Mouse (Mus musculus): ENCODE measurements around the gene Spata21. TPM values are rescaled to one million over a fixed set of nuclear protein-coding genes. Genes with fewer than 3 reads are reported as not detected.

The Spata21 gene
- polyA plus RNA-seq, 1 experiment from 2014 or later, result 0.53 TPM

DNA sequence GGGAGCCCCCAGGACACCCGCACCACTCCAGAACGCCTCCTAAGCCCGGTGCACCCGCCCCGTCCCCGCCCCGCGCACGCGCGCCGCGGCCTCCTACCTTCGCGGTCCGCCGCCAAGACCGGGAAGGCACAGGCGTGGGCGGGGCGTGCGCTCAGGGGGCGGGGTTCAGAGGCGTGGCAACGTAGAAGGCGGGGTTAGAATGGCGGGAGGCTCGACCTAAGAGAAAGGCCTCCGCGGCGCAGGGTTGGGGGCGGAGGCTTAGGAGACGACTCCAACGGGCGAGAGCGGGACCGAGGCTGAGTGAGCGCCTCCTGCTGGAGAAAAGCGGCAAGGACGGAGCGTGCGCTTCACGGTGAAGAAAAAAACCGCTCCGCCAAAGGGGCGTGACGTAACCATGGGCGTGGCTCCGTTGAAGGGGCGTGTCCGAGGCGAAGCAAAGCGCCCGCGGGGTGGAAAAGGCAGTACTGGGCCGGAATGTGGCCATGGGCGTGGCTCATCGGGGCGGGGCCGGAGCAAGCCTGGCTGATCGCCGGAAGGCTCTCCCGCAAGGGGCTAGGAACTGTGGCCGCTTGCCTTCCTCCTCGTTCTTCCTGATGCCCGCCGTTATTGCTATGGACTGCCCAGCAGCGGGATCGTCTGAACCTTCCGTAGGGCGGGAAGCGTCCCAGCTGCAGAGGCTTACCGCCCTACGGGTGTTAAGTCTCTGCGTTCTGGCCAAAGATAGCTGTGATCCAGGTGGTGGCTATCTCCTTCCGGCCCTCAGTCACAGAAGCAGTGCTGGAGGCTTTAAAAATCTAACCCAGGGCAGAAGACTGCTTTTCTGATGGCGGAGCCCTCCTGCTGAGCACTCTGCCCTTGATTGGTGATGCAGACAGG is 27.5 kb upstream of the Spata21 start, which contains the start of gene Crocc:
Gene Crocc, minus strand, starts transcription at position 125 of the 876 bp plus-strand sequence.
- Histone ChIP-seq H3K4me3 (peak within 1 kb of the TSS; percentile 63), H3K27me3 (no peaks in the 10 kb centered on the region), H3K4me2 (replicated peaks) (peak within 1 kb of the TSS; percentile 68), H3K9me3 (no peaks in the 10 kb centered on the region), H3K36me3 (0 out of 2 replicates have a peak, but pooled peaks cover under 1% of the 10 kb centered on the region), H3K4me1 (peaks cover 16% of the 10 kb centered on the region), H3K9ac (replicated peaks) (peak within 1 kb of the TSS; percentile 77), H3K27ac (replicated peaks) (peak within 1 kb of the TSS; percentile 95)
- under 1% methylated on average over 76 of the region's 77 CpGs for WGBS
- ATAC-seq (replicated peaks), result peak; percentile 93

DNA sequence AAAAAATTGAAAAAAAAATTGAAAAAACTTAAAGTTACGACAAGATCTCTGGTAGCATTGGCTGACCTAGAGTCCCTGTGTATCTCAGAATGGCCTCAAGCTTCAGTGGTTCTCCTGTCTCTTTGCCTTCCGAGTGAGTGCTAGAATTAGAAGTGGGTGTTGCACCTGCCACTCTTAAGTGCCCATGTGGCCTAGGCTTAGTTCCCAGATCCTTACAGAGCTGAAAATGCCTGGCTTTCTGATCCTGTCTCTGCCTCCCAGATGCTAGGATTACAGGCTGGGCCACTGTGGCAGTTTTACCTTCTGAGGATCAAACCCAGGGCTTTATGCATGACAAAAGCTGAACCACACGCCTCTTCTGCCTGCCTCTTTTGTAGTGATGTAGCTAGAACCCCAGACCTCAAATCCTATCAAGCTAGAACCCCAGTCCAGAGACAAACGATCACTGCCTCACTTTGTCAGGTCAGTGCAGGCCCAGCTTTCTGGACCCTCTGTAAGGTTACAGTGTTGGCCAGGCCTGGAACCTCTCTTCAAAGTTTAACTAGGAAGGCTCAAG is 24.0 kb upstream of the Spata21 start:
- no peak overlapping the region for H3K27ac ChIP-seq (replicated peaks)
- peaks cover 36% of the 10 kb centered on the region for H3K36me3 ChIP-seq
- H3K27me3 ChIP-seq, result no peaks in the 10 kb centered on the region
- whole genome bisulfite sequencing, result 77% methylated on average over 4 of the region's 4 CpGs
- ATAC-seq (replicated peaks), result no peak
- no peak overlapping the region for H3K9ac ChIP-seq (replicated peaks)
- H3K4me1 ChIP-seq, result peaks cover 13% of the 10 kb centered on the region
- no peak overlapping the region for H3K4me2 ChIP-seq (replicated peaks)
- H3K4me3 ChIP-seq, result no peak overlapping the region
- H3K9me3 ChIP-seq, result no peaks in the 10 kb centered on the region

DNA sequence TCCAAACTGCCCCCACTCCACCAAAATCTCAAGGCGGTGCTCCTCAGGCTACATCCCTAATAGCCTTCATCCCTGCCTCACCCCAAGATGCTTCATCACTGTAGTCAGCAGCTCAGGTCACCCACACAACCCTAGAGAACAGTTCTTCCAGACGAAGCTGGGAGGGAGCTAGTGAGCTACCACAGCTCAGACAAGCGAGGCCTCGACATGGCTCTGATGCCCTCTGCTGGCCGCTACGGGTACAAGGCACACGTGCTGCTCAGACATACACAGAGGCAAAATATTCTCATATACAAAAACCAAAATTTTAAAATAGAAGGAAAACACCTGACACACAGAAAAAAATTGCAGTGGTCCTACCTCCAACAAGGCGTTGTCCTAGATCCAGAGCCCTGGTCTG is 23.0 kb upstream of the Spata21 start:
- Histone ChIP-seq H3K36me3 (peaks cover 45% of the 10 kb centered on the region), H3K27ac (replicated peaks) (no peak overlapping the region), H3K9me3 (no peaks in the 10 kb centered on the region), H3K27me3 (no peaks in the 10 kb centered on the region), H3K9ac (replicated peaks) (no peak overlapping the region), H3K4me3 (no peak overlapping the region), H3K4me2 (replicated peaks) (no peak overlapping the region), H3K4me1 (peaks cover 8% of the 10 kb centered on the region)
- ATAC-seq (replicated peaks), result peak; percentile 47
- WGBS, result 3% methylated on average over 8 of the region's 8 CpGs

DNA sequence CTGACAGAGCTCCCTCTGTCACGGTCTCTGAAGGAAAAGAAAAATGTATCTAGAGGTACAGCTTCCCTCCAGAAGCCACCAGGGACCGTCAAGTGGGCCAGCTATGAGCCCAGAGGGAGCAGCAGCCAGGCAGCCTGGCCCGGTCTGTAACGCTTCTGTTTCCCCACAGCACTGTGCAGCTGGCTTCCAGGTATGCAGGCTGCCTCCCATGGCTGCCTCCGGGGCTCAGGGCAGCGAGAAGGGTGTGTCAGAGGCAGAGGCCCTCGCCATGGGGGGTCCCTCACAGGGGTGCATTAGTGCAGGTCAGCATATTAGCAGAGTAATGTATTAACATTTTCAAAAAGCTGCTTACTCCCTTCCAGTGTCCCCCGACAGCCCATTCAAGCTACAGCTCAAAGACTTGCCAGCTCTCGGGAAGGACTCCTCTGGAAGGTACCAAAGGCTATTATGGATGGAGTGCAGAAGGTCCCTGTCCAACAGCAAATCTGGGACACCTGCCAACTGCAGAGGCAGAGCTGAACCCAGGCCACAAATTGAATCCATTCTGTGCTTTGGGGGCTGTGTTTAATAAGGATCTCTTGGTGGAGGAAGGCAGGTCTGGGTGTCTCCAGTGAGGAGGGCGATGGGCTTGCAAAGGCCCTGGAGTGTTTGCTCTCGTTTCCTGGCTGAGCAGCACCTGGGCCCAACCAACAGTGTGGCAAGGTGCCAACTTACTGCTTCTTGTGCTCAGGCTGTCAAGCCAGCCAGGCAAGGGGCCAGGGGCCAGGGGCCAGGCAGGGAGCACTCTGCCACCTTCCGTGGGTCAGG is 21.2 kb upstream of the Spata21 start:
- no peaks in the 10 kb centered on the region for H3K4me1 ChIP-seq
- 74% methylated on average over 12 of the region's 12 CpGs for WGBS
- H3K9me3 ChIP-seq, result no peaks in the 10 kb centered on the region
- ATAC-seq (replicated peaks), result no peak
- H3K9ac ChIP-seq (replicated peaks), result no peak overlapping the region
- H3K27ac ChIP-seq (replicated peaks), result no peak overlapping the region; the same call in 1 of the 2 replicates
- H3K27me3 ChIP-seq, result no peaks in the 10 kb centered on the region
- no peak overlapping the region for H3K4me2 ChIP-seq (replicated peaks)
- H3K36me3 ChIP-seq, result peaks cover 59% of the 10 kb centered on the region
- no peak overlapping the region for H3K4me3 ChIP-seq

DNA sequence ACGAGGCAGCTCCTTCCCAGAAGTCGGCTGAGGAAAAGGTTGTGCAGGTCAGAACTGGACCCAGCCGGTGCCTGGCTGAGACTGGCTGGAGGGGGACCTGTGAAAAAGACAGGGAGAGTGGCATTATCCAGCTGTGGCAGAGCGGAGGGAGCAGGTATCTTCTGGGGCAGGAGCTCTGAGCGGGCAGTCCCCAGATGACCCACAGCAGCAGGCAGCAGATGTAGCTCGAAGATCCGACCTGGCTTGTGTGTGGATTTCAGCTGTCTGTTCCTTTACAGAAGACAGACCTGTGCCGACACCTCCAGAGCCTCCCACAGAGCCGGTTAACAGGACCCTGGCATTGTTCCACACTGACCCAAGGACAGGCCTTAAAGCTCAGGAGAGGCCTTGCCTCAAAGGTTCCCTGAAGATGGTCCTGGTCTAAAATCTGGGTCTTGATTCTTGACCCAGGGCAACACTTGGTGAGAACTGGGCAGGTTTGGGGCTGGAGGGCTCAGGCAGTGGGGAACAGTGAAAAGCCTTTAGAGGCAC is 20.6 kb upstream of the Spata21 start:
- ATAC-seq (replicated peaks), result no peak
- H3K27me3 ChIP-seq, result no peaks in the 10 kb centered on the region
- H3K4me2 ChIP-seq (replicated peaks), result no peak overlapping the region
- H3K4me3 ChIP-seq, result no peak overlapping the region
- no peak overlapping the region for H3K9ac ChIP-seq (replicated peaks)
- no peaks in the 10 kb centered on the region for H3K4me1 ChIP-seq
- 83% methylated on average over 9 of the region's 9 CpGs for WGBS
- H3K27ac ChIP-seq (replicated peaks), result no peak overlapping the region; the same call in 1 of the 2 replicates
- no peaks in the 10 kb centered on the region for H3K9me3 ChIP-seq
- peaks cover 65% of the 10 kb centered on the region for H3K36me3 ChIP-seq

DNA sequence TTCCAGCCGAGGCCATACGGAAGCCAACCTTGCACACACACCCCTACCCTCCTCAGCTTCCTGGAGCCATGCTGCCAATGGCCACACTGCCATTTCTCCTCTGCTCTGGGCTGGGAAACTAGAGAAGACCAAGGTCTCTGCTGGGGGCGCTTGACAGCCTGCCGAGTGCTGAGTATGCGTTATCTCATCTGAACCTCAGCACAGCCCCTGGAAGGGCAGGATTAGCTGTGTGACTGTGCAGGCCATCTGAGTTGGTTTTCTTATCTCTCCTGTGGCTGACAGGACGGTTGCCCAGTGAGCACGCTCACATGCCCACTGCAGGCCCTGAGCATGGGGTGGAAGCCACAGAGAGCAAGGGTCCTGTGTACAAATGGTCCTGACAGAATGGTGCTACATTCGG is 19.5 kb upstream of the Spata21 start:
- no peaks in the 10 kb centered on the region for H3K9me3 ChIP-seq
- no peak for ATAC-seq (replicated peaks)
- H3K4me1 ChIP-seq, result no peaks in the 10 kb centered on the region
- no peak overlapping the region for H3K27ac ChIP-seq (replicated peaks)
- H3K4me2 ChIP-seq (replicated peaks), result no peak overlapping the region
- no peak overlapping the region for H3K9ac ChIP-seq (replicated peaks)
- WGBS, result 94% methylated on average over 8 of the region's 8 CpGs
- no peak overlapping the region for H3K4me3 ChIP-seq
- H3K27me3 ChIP-seq, result no peaks in the 10 kb centered on the region
- H3K36me3 ChIP-seq, result peaks cover 75% of the 10 kb centered on the region

DNA sequence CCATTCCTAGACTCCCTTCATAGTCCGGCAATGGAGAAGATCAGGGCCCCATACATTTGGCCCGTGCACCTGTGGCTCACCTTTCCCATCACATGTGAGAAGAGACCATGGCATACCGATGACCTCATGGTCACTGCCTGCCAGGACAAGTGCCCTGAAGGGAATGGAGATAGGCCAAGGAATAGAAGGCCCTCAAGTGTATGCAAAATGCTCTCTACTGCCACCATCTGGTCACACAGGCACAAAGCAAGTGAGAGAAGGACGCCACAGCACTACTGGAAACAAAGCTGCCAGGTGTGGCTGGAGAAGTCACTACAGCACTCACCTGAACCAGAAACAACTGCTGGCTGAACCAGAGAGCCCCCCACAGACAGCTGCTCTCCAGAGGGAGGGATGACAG is 18.4 kb upstream of the Spata21 start:
- Histone ChIP-seq H3K4me2 (replicated peaks) (no peak overlapping the region), H3K36me3 (peaks cover 75% of the 10 kb centered on the region), H3K4me3 (no peak overlapping the region), H3K4me1 (no peaks in the 10 kb centered on the region), H3K27me3 (no peaks in the 10 kb centered on the region), H3K27ac (replicated peaks) (no peak overlapping the region), H3K9me3 (no peaks in the 10 kb centered on the region), H3K9ac (replicated peaks) (no peak overlapping the region)
- no peak for ATAC-seq (replicated peaks)
- 54% methylated on average over 4 of the region's 4 CpGs for WGBS

DNA sequence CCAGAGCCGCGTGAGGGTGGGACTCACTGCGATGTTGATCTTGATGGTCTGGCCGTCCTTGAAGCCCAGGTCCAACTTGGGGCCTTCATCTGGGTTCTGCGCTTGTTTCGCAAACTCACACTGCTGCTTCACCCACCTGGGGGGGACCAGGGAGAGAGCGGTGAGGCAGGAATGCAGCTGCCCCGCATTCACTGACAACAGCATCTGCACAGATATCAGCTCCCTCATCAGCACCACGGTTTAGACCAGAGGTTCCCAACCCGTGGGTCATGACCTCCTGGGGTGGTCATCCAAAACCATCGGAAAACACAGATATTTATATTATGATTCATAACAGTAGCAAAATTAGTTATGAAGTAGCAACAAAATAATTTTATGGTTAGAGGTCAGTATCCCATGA is 15.6 kb upstream of the Spata21 start:
- Histone ChIP-seq H3K27me3 (no peaks in the 10 kb centered on the region), H3K4me1 (peaks cover 14% of the 10 kb centered on the region), H3K9me3 (no peaks in the 10 kb centered on the region), H3K9ac (replicated peaks) (no peak overlapping the region), H3K27ac (replicated peaks) (no peak overlapping the region), H3K36me3 (peaks cover 56% of the 10 kb centered on the region), H3K4me3 (no peak overlapping the region), H3K4me2 (replicated peaks) (no peak overlapping the region)
- 97% methylated on average over 11 of the region's 11 CpGs for WGBS
- ATAC-seq (replicated peaks), result no peak

DNA sequence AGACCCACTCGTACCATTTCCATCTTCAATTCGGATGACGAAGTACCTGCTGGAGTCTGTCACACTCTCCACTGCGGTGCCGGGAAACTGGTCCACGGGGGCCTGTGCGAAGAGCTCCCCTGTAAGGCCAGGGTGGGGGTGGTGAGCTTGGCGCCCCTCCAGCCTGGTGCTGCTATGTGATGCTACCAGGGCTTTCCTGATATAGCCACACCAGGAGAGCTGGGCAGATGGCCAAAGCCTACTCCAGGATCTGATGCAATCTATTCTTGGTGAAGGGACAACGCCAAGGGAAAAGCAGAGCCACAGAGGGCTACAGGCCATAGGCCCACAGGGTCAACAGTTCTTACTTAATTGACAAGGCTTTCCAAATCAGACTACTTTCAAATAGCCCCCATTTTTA is 14.5 kb upstream of the Spata21 start:
- Histone ChIP-seq H3K36me3 (peaks cover 45% of the 10 kb centered on the region), H3K27me3 (no peaks in the 10 kb centered on the region)

DNA sequence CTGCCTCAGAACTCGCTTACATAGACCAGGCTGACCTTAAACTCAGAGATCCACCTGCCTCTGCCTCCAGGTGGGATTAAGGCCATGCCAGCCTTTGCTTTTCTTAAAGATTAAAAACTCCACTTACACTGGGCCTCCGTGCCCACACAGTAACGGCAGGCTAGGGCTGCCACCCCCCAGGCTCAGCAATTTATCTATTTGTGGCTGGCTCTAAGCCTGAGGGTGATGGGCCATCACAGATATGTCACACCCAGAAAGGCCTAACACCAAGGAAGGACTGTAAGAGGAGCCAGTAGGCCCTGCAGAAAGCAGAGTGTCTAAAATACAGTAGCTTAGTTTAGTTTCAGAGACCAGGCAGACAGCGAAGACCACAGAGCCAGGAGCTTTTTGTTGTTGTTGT is 14.0 kb upstream of the Spata21 start:
- peaks cover 17% of the 10 kb centered on the region for H3K4me1 ChIP-seq
- WGBS, result 93% methylated on average over 4 of the region's 4 CpGs
- no peak overlapping the region for H3K27ac ChIP-seq (replicated peaks)
- no peaks in the 10 kb centered on the region for H3K27me3 ChIP-seq
- H3K4me2 ChIP-seq (replicated peaks), result no peak overlapping the region
- H3K9ac ChIP-seq (replicated peaks), result no peak overlapping the region
- ATAC-seq (replicated peaks), result no peak
- H3K9me3 ChIP-seq, result no peaks in the 10 kb centered on the region
- no peak overlapping the region for H3K4me3 ChIP-seq
- H3K36me3 ChIP-seq, result peaks cover 40% of the 10 kb centered on the region

More for the DNA sequence above, 14.5 kb upstream of the Spata21 start:
- WGBS, result 82% methylated on average over 9 of the region's 9 CpGs
- H3K9me3 ChIP-seq, result no peaks in the 10 kb centered on the region
- H3K27ac ChIP-seq (replicated peaks), result no peak overlapping the region
- H3K9ac ChIP-seq (replicated peaks), result no peak overlapping the region
- no peak for ATAC-seq (replicated peaks)
- no peak overlapping the region for H3K4me2 ChIP-seq (replicated peaks)
- peaks cover 17% of the 10 kb centered on the region for H3K4me1 ChIP-seq
- no peak overlapping the region for H3K4me3 ChIP-seq

DNA sequence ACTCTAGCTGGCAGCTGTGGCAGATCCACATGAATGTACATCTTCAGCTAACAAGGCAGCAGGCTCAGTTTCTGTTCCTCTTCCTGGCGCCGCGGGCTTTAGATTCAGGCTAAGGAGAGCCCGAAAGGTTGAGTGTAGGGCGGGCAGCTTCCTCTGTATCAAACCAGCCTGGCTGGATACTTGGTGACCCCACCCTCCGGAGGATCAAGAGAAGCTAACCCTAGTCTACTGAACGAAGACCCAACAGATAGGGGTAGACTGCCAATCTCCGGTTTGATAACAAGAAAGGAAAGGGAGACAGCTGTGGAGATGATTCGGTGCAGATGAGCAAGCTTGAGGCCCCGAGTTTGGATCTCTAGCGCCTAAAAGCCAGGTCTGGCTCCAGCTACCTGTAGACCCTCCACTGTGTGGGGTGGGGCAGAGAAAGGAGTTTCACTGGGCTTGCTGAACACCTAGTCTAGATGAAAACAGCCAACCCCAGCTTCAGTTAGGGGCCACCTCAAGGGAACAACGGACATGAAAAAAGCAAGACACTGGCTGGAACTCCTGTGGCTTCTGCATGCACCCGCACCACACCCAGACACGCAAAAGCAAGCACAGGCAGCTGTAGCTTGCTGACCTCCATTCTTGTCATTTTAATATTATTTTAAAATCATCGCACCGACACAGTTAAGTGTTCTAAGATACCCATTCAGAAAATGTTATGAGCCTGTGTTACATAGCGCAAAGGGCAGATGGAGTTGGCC is 11.2 kb upstream of the Spata21 start:
- Histone ChIP-seq H3K9me3 (no peaks in the 10 kb centered on the region), H3K27ac (replicated peaks) (no peak overlapping the region), H3K9ac (replicated peaks) (peak overlapping the region; percentile 85), H3K4me3 (peak overlapping the region; percentile 73), H3K4me2 (replicated peaks) (peak overlapping the region; percentile 85), H3K27me3 (no peaks in the 10 kb centered on the region), H3K4me1 (peaks cover 17% of the 10 kb centered on the region), H3K36me3 (peaks cover 16% of the 10 kb centered on the region)
- ATAC-seq (replicated peaks), result no peak
- 83% methylated on average over 17 of the region's 17 CpGs for WGBS

Measured in forebrain, embryonic 15.5 days (tissue).